Mouse (Mus musculus): ENCODE data around the gene Pnlip. TPM values are rescaled to one million over a fixed set of nuclear protein-coding genes. Genes with fewer than 3 reads are reported as not detected.

Pnlip gene
- 0.50 and 0.71 TPM in 2 replicates for polyA plus RNA-seq (2012; rRNA removed)

DNA sequence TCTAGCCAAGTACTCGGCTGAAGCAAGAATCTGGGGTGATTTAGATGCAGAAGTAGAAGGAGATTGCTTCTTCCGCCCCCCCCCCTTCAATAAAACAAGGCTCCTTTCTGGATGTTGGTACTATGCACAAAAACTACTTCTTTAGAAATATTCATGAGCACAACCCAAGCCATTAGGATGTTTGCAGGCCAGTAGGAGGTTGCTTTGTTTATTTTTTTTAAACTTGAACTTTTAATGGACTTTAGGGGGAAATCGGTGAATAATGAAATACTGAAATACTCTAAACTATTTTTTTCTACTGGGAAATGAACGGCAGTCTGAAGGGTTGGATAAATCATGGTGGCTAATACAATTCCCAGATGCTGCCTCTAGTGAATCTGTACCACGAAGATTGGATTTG lies at the start of gene Pnlip:
TSS of gene Pnlip (plus strand) at position 301 of the 400 bp plus-strand sequence.
- 70% methylated on average over 5 of the region's 5 CpGs for WGBS

DNA sequence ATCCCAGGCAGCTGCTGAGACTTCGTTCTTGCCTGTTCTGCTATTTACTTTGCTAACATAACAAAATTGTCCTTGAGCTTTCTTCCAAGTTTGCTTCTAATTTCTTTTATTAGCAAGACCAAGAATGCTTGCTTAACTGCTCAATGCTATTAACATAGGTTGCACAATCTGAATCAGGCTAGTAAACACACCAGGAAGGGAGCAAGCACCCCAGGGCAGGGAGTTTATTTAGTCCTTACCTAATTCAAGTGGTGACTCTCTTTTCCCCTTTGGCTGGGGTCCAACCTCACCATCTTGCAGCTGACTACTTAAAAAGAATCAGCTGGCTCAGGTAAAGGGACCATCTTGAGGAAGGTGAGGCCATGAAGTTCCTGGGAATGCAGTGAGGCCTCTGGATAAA lies 42.6 kb upstream of the Pnlip start:
- 26% methylated on average over 1 of the region's 1 CpGs for WGBS
- DNase-seq (ENCODE audit: low read depth, low spot score): no peak

More for the DNA sequence above, at the start of gene Pnlip:
- no peak for DNase-seq (ENCODE audit: low read depth, low spot score)

- WGBS: 35% methylated on average over 3 of the region's 3 CpGs
- DNase-seq (ENCODE audit: low read depth, low spot score): no peak
Observed at GRCm38 (mm10) chr19:58612745-58613144, 39.6 kb upstream of the Pnlip start.

- no peak for DNase-seq (ENCODE audit: low read depth, low spot score)
- 37% methylated on average over 7 of the region's 7 CpGs for WGBS
Observed at GRCm38 (mm10) chr19:58616606-58617005, 35.7 kb upstream of the Pnlip start.

DNA sequence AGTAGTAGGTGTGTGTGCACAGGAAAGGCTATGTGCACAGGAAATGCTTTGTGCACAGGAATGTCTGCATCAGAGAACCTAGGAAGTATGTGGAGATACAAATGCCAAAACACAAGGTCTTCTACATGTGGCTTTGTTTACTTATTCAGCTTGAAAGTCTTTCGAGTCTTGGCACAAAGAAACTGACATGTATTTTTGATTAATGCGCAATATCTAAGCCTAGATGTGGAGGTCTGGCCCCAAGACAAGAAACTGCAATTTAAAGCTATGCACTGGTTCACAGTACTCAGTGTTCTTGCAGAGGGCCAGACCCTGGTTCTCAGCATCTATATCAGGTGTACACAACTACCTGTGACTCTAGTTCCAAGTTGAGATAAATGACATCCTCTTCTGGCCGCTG lies 31.6 kb upstream of the Pnlip start:
- 80% methylated on average over 3 of the region's 3 CpGs for WGBS
- no peak for DNase-seq (ENCODE audit: low read depth, low spot score)

DNA sequence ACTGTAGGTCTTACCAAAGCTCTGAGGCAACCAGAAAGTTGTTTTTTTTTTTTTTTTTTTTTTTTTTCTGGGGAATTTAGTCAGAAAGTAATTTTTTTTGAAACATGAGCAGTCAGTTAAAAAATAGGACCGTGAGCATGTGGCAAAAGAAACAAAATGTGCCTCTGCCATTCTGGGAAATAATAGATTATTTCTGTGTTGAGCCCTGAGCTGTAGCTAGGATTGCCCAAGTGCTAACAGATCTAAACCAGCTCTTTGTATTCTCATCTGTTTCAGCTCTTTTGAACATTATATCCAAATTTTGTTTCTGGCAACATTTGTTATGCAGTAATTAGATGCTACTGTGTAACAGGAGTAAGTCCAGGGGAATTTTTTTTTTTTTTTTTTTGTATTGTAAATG lies 30.7 kb upstream of the Pnlip start:
- no peak for DNase-seq (ENCODE audit: low read depth, low spot score)
- 77% methylated on average over 1 of the region's 1 CpGs for WGBS

- no peak for DNase-seq (ENCODE audit: low read depth, low spot score)
- WGBS: 43% methylated on average over 4 of the region's 4 CpGs
Observed at GRCm38 (mm10) chr19:58624799-58625198, 27.5 kb upstream of the Pnlip start.

DNA sequence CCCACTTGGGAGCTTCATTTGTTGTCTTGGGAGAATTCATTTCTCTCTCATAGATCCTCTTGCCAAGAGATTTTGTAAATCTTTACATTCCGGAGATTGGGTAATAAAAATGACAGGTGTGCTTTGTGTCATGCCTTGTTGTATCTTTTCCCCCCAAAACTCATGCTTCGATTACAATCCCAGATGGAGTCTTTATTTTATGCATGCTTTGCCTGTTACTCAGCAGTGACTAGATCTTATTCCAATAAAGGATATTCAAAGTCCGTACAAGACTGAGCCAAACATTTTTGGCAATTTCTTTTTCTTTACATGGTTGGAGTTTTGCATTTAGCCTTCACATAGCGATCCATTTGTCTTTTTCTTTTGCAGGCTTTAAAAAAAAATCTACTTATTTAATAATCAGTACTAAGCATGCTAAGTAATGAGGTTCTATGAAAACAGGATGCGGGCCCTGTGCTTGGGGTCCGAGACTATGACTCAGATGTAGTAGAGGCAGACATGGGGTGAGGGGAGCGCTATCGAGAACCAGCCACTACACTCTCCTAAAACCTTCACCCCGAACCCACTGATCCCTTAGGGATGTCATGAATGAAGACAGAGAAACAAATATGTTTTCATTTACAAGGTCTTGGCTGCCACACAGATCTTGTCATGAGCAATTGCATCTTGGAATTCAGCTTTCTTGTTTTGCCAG lies 26.9 kb upstream of the Pnlip start:
- whole genome bisulfite sequencing: 73% methylated on average over 9 of the region's 9 CpGs
- no peak for DNase-seq (ENCODE audit: low read depth, low spot score)

DNA sequence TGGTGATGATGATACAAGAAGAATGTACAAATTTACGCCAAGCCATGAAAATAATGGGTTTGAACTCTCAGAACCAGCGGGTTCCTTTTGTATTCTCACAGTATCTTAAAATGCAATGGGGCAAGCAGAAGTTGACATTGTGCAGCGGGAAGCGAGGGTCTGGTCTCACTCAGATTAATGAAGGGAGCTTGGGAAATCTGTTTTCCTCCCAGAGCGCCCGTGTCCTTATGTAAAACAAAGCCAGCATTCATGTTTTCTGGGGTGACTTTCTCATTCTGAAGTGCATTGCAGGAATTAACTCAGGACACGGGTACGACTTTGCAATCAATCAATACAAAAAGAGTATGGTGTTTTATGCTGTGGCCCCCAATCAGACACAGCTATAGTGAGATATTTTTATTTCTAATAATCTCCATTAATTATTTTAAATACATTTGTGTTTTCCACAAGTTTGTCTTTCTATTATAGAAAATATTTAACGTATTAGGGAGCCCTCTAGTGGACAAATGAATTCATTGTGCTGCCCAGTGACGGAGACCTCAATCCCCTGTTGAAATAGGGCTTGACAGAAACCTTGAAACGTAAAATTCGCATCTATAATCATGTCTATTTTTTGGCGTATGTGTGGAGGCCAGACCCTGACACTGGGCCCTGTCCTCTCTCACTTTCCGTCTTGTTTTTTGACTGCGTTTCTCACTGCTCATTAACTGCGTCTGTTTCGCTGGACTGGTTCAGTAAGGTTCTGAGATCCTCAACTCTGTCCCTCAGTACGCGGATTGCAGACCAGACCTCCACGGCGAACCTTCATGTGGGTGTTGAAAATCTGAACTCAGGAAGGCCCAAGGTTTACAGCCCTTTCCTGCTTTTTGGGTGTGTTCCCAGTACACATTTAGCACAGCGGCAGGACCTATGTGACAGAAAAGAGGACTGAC lies 24.6 kb upstream of the Pnlip start:
- DNase-seq (ENCODE audit: low read depth, low spot score): no peak
- 29% methylated on average over 22 of the region's 22 CpGs for WGBS

GRCm38 (mm10) chr19:58629351-58629773 lies 22.9 kb upstream of the Pnlip start:
- 75% methylated on average over 3 of the region's 3 CpGs for WGBS
- DNase-seq (ENCODE audit: low read depth, low spot score): no peak

DNA sequence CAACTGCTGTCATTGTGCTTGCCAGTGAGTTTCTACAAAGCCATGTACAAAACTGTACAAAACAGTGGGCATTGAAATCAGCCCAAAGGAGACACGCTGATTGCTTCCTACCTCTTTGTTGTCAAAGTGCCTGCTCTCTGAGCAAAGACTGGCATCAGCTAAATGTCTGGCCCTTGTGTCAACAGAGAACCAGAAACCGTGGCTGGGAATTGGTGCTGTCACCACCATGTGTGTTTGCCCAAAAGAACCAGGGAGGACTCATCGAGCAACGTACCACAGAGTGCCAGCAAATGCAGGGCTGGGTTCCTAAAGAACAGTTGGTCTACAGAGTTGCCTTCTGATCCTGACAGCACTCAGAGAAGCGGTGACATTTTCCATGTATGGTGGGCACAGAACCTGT lies 2.3 kb upstream of the Pnlip start:
- no peak for DNase-seq (ENCODE audit: low read depth, low spot score)
- 58% methylated on average over 5 of the region's 5 CpGs for WGBS

DNA sequence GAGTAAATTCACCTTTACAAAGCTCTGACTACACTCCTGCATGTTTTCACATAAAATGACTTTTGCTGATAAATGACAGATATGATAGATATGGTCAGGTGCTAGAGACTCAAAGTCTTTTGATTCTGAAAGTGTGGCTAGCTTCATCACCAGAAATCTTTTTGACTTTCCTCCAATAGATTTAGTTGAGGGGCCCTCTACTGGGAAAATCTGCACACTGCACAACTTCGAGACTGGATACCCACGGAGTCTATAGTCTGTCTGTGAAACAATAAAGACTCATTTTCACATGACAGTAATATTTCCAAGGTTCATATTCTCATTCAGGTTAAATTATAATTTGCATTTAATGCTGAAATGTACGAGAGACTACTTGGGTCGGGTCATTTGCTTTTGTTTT lies 9.8 kb downstream of the Pnlip start:
- no peak for DNase-seq (ENCODE audit: low read depth, low spot score)
- 57% methylated on average over 4 of the region's 4 CpGs for WGBS

- 69% methylated on average over 2 of the region's 2 CpGs for WGBS
- DNase-seq (ENCODE audit: low read depth, low spot score): no peak
Observed at GRCm38 (mm10) chr19:58663317-58663716, 11.0 kb downstream of the Pnlip start.

- 40% methylated on average over 5 of the region's 5 CpGs for WGBS
- no peak for DNase-seq (ENCODE audit: low read depth, low spot score)
Observed at GRCm38 (mm10) chr19:58664901-58665300, 12.6 kb downstream of the Pnlip start.

DNA sequence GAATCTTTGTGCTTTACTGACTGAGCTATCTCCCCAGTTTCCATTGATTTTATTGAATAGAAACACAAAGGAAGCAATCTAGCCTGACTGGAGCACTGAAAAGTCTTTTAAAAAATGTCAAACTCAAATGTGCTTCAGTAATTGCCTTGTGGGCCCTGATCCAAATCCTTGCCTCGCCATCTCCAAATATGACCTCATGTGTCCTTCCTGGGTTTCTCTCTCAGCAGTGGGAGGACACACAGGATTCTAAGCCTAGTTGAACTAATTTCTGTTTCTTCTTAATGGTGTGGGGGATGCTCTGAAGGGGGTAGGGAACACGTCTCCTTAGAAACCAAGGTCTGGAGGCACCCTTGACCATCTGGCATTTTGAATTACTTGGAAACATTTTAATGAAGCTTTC lies 22.3 kb downstream of the Pnlip start:
- 33% methylated on average over 2 of the region's 2 CpGs for WGBS
- DNase-seq (ENCODE audit: low read depth, low spot score): no peak

DNA sequence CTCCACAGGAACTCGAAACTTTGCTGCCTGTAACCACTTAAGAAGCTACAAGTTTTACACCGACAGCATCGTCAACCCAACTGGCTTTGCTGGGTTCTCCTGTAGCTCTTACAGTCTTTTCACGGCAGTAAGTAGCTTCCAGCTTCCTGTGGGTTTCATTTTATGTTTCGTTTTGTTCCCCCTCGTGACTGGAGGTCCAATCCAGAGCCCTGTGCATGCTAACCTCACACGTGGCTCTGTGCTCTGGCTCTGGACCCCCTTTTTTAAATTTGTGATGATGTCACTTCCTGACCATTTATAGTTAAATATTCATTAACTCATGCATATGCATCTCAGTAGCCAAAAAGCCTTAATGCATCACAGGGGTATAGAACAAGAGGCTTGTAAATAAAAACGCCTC lies 24.8 kb downstream of the Pnlip start:
- no peak for DNase-seq (ENCODE audit: low read depth, low spot score)
- 63% methylated on average over 8 of the region's 8 CpGs for WGBS

DNA sequence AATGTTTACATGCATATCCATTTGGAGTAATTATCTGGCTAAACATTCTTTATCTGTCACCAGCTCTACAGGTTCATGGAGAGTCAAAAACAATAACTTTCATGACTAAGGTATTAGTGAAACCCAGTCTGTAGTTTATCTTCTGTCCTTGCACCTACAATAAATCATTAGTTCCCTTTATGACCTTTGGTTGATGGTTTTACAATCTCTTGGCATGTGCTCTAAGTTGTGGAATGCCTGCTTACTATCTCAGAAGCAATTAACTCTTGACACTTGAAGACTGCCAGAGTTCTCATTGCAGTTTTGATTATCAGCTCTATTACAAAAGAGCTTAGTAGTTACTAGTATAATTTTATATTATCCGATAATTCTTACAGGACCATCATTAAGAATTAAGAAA lies 36.6 kb downstream of the Pnlip start:
- 13% methylated on average over 1 of the region's 1 CpGs for WGBS
- no peak for DNase-seq (ENCODE audit: low read depth, low spot score)

DNA sequence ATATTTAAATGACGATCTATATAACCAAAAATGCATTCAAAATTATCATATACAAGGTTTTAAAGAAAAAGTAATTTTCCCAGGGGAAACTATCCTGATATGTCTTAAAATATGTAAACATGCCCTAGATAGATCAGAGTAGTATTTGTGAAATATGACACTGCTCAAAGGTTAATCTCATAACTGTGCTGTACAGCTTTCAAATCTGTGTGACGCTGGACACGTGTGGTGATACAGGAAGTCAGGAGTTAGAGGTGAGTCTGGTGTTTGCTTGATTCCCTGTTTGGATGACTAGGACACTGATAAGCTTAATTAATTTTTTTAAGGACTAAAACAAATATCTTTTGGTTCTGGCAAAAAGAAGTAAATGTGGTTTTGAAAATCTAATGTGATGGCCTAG lies 43.0 kb downstream of the Pnlip start:
- no peak for DNase-seq (ENCODE audit: low read depth, low spot score)
- WGBS: 57% methylated on average over 3 of the region's 3 CpGs

- no peak for DNase-seq (ENCODE audit: low read depth, low spot score)
- WGBS: 30% methylated on average over 2 of the region's 2 CpGs
Observed at GRCm38 (mm10) chr19:58696235-58696634, 43.9 kb downstream of the Pnlip start.

DNA sequence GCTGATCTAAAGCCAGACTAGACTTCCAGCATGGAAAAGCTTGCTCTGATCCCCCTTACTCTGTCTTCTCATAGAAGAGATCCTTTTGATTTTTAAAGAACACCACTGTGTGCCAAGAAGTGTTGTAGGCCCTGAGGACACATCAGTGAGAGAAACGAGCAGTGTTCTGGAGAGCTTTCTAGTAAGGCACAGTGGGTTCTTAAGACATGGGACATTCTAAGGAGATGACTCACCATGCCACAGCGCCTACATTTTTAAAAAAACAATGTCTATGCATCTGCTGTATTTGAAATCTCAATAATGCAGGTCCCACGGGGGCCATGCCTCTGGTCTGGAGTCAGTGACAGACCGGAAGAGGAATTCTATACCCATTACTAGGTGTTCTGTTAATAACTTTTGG lies 52.3 kb downstream of the Pnlip start:
- WGBS: 76% methylated on average over 4 of the region's 4 CpGs

DNA sequence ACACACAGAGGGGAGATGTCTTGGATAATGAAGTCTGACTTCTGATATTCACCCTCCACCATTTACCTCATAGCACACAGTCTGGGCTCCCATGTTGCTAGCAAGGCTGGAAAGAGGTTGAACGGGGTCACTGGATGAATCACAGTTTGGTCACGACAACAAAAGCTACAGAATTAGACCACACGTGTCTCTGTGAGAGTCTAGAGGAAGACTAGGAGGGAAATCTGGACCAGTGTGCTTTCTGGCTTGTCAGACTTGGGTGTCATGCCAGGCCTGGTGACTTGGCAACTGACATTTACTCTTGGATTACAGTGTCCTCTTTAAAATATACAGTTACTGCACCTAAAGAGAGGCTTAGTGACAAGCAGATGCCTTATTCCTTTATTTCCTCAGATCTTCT lies 56.3 kb downstream of the Pnlip start:
- DNase-seq (ENCODE audit: low read depth, low spot score): no peak

More for the DNA sequence above, 52.3 kb downstream of the Pnlip start:
- DNase-seq (ENCODE audit: low read depth, low spot score): no peak

More for the DNA sequence above, 56.3 kb downstream of the Pnlip start:
- WGBS: 62% methylated on average over 3 of the region's 3 CpGs
